Mouse (Mus musculus) lung, postnatal 0 days (tissue): Measurements from ENCODE around the gene Mcu. TPM values are rescaled to one million over a fixed set of nuclear protein-coding genes. Genes with fewer than 3 reads are reported as not detected.

ENCODE experiments used
- ATAC-seq: fragments of 200-750 bp; cut with Nextera tagmentation; 2 replicates; pipeline ENCODE4 v1.8.0; 2017; ENCODE audit warnings: moderate library complexity
- DNase-seq: peaks from one replicate; pipeline ENCODE4 v3.0.0-alpha.2; 2016; ENCODE audit warnings: low spot score
- H3K27ac ChIP-seq: fragments of 300-500 bp; sonication (generic); 2 replicates; pipeline ENCODE4 v1.5.1; 2014; ENCODE audit warnings: antibody characterized with exemption, mild to moderate bottlenecking, low read length, mixed read lengths
- H3K27me3 ChIP-seq: fragments of 300-500 bp; sonication (generic); replicated peaks from 2 replicates; pipeline ENCODE4 v1.6.1; 2014; ENCODE audit warnings: low read length, mixed read lengths; ENCODE audit not compliant: insufficient read depth
- H3K36me3 ChIP-seq: fragments of 300-500 bp; sonication (generic); 2 replicates; pipeline ENCODE4 v1.6.1; 2014; ENCODE audit warnings: low read length, mixed read lengths; ENCODE audit not compliant: insufficient read depth
- H3K4me1 ChIP-seq: fragments of 300-500 bp; sonication (generic); 2 replicates; pipeline ENCODE4 v1.6.1; 2014; ENCODE audit warnings: antibody characterized with exemption, low read depth, low read length, mixed read lengths; ENCODE audit not compliant: insufficient read depth
- H3K4me2 ChIP-seq: fragments of 300-500 bp; sonication (generic); replicated peaks from 2 replicates; pipeline ENCODE4 v1.6.1; 2014; ENCODE audit warnings: low read depth, mild to moderate bottlenecking, low read length, moderate library complexity, mixed read lengths
- H3K4me3 ChIP-seq: fragments of 300-500 bp; sonication (generic); 2 replicates; pipeline ENCODE4 v1.5.1; 2014; ENCODE audit warnings: low read depth, low read length
- H3K9ac ChIP-seq: fragments of 300-500 bp; sonication (generic); replicated peaks from 2 replicates; pipeline ENCODE4 v1.6.1; 2014; ENCODE audit warnings: low read depth, mild to moderate bottlenecking
- H3K9me3 ChIP-seq: fragments of 300-500 bp; sonication (generic); 2 replicates; pipeline ENCODE4 v1.6.1; 2016; ENCODE audit warnings: low read length, mixed read lengths
- CTCF ChIP-seq: IDR thresholded peaks from 2 replicates; pipeline ENCODE4 v1.5.1; 2016; ENCODE audit warnings: antibody characterized with exemption, mild to moderate bottlenecking
- EP300 ChIP-seq: IDR thresholded peaks from 2 replicates; pipeline ENCODE4 v1.6.1; 2016; ENCODE audit warnings: antibody characterized with exemption, mild to moderate bottlenecking, control low read depth
- WGBS: fragments of 180-500 bp; shearing (Covaris S2); extraction: QIAGEN DNeasy Blood & Tissue Kit; methylation state at CpG from one replicate; pipeline ENCODE4 v1.1.7; 2014; 5-methylcytosine and 5-hydroxymethylcytosine counted together
- polyA plus RNA-seq: library from polyadenylated mRNA; unstranded; fragments of >200 nt; fragmentation: Nextera tagmentation; extraction: Ambion mirVana; gene quantifications from 2 replicates; pipeline ENCODE4 v1.2.1, GENCODE M21; 2015

The Mcu gene
- polyA plus RNA-seq, 1 experiment from 2014 or later = 34.5 TPM

GRCm38 (mm10) chr10:59484318-59484717 lies 132.2 kb downstream of the Mcu start:
- Histone ChIP-seq H3K27me3 (no peaks in the 10 kb centered on the region), H3K4me3 (no peak overlapping the region), H3K4me1 (no peaks in the 10 kb centered on the region), H3K27ac (no peak overlapping the region), H3K4me2 (no peak overlapping the region), H3K36me3 (no peaks in the 10 kb centered on the region), H3K9me3 (no peaks in the 10 kb centered on the region), H3K9ac (no peak overlapping the region)
- 86% methylated on average over 6 of the region's 6 CpGs for WGBS
- DNase-seq (no peak), ATAC-seq (no peak)
- TF ChIP-seq CTCF (no peak), EP300 (no peak)

DNA sequence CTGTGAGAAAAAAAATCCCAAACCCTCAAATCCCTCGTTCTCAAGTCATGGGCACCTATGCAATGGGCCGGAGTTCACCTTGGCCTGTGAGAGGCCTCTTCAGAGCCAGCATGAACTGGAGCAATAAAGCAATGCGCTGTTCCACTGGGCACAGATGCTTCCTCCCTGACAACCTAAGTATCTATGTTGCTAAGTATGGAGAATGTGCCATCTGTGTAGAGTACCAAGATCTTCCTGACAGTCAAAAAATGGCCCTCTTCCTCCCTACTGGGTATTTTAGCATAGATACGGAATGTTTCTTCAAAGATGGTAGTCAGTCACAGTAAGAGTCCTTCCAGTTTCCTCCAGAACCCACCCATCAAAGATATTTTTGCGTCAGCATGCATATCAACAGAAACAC lies 135.1 kb downstream of the Mcu start:
- DNase-seq = no peak
- H3K27me3 ChIP-seq = no peaks in the 10 kb centered on the region
- 94% methylated on average over 5 of the region's 5 CpGs for WGBS

GRCm38 (mm10) chr10:59470451-59470850 lies 146.0 kb downstream of the Mcu start:
- DNase-seq (no peak), ATAC-seq (no peak)
- Histone ChIP-seq H3K4me2 (no peak overlapping the region), H3K9me3 (no peaks in the 10 kb centered on the region), H3K27me3 (no peaks in the 10 kb centered on the region), H3K9ac (no peak overlapping the region), H3K4me1 (no peaks in the 10 kb centered on the region), H3K36me3 (peaks cover 4% of the 10 kb centered on the region; the same call in 1 of the 2 replicates), H3K4me3 (no peak overlapping the region), H3K27ac (no peak overlapping the region)
- TF ChIP-seq CTCF (no peak), EP300 (no peak)
- 70% methylated on average over 5 of the region's 5 CpGs for WGBS

More for the DNA sequence above, 135.1 kb downstream of the Mcu start:
- Histone ChIP-seq H3K9me3 (no peaks in the 10 kb centered on the region), H3K4me2 (no peak overlapping the region), H3K36me3 (no peaks in the 10 kb centered on the region), H3K27ac (no peak overlapping the region), H3K4me1 (no peaks in the 10 kb centered on the region), H3K4me3 (no peak overlapping the region), H3K9ac (no peak overlapping the region)
- no peak for ATAC-seq
- TF ChIP-seq CTCF (no peak), EP300 (no peak)

GRCm38 (mm10) chr10:59467297-59467696 lies 149.2 kb downstream of the Mcu start:
- Histone ChIP-seq H3K9ac (no peak overlapping the region), H3K4me3 (no peak overlapping the region), H3K4me2 (no peak overlapping the region), H3K27ac (no peak overlapping the region), H3K36me3 (peaks cover 4% of the 10 kb centered on the region; the same call in 1 of the 2 replicates), H3K9me3 (no peaks in the 10 kb centered on the region), H3K4me1 (no peaks in the 10 kb centered on the region), H3K27me3 (no peaks in the 10 kb centered on the region)
- DNase-seq = no peak
- 87% methylated on average over 12 of the region's 12 CpGs for WGBS
- no peak for ATAC-seq
- TF ChIP-seq EP300 = no peak
- TF ChIP-seq CTCF = no peak

GRCm38 (mm10) chr10:59466626-59467025 lies 149.9 kb downstream of the Mcu start:
- TF ChIP-seq EP300 (no peak), CTCF (no peak)
- no peak overlapping the region for H3K4me3 ChIP-seq
- no peak overlapping the region for H3K9ac ChIP-seq
- H3K27ac ChIP-seq = no peak overlapping the region
- no peak overlapping the region for H3K4me2 ChIP-seq
- ATAC-seq (no peak), DNase-seq (no peak)
- H3K27me3 ChIP-seq = no peaks in the 10 kb centered on the region
- no peaks in the 10 kb centered on the region for H3K9me3 ChIP-seq
- 88% methylated on average over 4 of the region's 4 CpGs for WGBS
- H3K36me3 ChIP-seq = peaks cover 4% of the 10 kb centered on the region; the same call in 1 of the 2 replicates
- H3K4me1 ChIP-seq = no peaks in the 10 kb centered on the region

GRCm38 (mm10) chr10:59465546-59465945 lies 150.9 kb downstream of the Mcu start:
- Histone ChIP-seq H3K27me3 (no peaks in the 10 kb centered on the region), H3K9me3 (no peaks in the 10 kb centered on the region), H3K4me1 (no peaks in the 10 kb centered on the region), H3K4me2 (no peak overlapping the region), H3K4me3 (no peak overlapping the region), H3K36me3 (peaks cover 4% of the 10 kb centered on the region; the same call in 1 of the 2 replicates), H3K27ac (no peak overlapping the region), H3K9ac (no peak overlapping the region)
- no peak for DNase-seq
- no peak for ATAC-seq
- WGBS = 64% methylated on average over 3 of the region's 3 CpGs
- TF ChIP-seq CTCF = no peak
- no peak for TF ChIP-seq EP300

GRCm38 (mm10) chr10:59462307-59462706 lies 154.2 kb downstream of the Mcu start:
- Histone ChIP-seq H3K4me2 (no peak overlapping the region), H3K27me3 (no peaks in the 10 kb centered on the region), H3K9ac (no peak overlapping the region), H3K9me3 (no peaks in the 10 kb centered on the region), H3K27ac (no peak overlapping the region), H3K4me1 (no peaks in the 10 kb centered on the region), H3K36me3 (peaks cover under 1% of the 10 kb centered on the region; the same call in 1 of the 2 replicates), H3K4me3 (no peak overlapping the region)
- TF ChIP-seq CTCF (no peak), EP300 (no peak)
- ATAC-seq = no peak
- DNase-seq = no peak
- WGBS = 65% methylated on average over 6 of the region's 6 CpGs
